Mouse (Mus musculus) natural killer cell, adult 2 months (primary cell): ENCODE data around the gene Slc12a9.

ENCODE experiments used
- DNase-seq, 2 experiments: peaks; one replicate each; pipeline ENCODE4 v3.0.0; 2022; ENCODE audit warnings: low spot score in 2 of 2

Gene Slc12a9

DNA sequence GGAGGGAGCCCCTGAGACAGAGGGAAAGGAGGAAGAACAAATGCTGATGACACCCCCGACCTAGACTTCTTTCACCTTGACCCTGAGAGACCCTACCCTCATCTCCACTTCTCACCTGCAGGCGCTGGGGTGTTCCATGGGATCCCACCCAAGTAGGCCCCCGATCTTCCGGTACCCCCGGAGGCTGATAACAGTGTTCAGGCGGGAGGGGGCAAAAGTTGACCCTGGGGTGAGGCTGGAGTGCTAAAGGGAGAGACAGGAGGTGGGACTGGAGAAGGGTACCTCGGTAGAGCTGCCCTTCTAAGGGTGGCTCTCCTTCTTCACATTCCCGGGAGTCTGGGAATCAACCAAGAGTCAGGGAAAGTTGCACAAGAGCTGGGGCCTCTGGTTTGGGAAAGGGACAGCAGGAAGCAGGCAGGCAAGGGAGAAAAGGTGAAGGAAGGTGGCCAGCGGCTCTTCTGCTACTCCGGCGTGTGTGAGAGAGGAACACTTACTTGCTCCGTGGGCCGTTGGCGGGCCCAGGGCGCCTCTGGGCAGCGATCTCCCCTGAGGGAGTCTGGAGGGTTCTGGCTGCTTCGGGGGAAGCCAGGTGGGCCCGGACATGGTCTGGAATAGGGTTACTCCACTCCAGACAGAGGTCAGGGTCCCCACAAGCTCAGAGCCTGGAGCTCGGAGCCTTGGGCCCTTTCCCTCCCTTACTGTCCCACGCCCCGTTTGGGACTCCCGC is 19.8 kb downstream of the Slc12a9 start:
- no peak for DNase-seq

DNA sequence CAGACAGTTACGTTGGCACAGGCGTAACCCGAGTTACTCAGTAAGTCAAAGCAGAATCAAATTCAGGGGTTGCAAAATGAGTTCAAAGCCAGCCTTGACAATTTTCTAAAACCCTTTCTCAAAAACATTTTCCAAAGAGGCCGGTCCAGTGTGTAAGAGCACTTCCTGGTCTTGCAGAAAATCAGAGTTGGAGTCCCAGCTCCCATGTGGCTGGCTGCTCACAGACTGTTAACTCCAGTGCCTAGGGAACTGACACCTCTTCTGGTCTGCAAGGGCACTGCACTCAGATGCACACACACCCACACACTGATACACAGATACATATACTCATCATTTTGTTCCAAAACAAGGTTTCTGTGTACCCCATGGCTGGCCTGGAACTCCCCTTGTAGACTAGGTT is 25.0 kb downstream of the Slc12a9 start:
- DNase-seq = no peak

DNA sequence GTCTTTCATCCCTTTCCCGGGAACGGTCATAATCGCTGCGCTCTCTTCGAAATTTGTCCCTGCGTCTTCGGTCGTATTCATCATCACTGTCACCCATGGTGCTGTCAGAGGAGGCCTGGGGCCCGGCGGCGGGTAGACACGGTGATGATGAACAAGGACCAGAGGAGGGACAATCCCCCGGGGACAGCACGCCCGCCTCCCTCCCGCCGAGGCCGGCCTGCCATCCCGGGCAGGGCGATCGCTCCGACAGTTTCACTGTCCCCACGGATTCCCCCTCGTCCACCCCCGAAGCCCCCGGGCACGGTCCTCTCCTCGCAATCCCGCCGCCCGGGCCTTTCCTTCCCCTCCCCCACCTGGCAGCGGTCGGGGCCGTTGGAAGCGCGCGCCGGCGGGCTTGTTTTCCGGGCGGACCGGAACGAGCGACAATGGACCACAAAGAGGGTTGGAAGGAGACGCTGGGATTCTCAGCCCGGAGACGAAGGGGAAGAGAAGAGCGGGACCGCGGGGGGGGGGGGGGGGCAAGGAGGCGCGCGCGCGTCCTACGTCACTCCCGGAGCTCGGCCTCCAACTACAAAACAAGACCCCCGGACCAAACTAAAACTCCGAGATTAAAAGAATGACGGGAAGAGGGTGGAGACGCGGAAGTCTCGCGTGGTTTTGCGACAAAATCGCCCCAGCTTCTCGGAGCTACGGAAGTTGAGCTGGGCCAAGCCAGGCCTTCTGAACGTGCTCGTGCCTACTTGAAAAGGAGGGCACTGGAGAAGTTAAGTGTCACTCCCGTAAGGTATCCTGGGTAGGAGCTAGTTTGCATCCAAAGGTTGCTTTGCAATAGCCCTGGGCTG is 26.1 kb downstream of the Slc12a9 start, which contains the start of gene Srrt:
Gene Srrt (minus strand): TSS at position 604 of the 842 bp plus-strand sequence.
- peak; percentile 82 to 88 for DNase-seq

DNA sequence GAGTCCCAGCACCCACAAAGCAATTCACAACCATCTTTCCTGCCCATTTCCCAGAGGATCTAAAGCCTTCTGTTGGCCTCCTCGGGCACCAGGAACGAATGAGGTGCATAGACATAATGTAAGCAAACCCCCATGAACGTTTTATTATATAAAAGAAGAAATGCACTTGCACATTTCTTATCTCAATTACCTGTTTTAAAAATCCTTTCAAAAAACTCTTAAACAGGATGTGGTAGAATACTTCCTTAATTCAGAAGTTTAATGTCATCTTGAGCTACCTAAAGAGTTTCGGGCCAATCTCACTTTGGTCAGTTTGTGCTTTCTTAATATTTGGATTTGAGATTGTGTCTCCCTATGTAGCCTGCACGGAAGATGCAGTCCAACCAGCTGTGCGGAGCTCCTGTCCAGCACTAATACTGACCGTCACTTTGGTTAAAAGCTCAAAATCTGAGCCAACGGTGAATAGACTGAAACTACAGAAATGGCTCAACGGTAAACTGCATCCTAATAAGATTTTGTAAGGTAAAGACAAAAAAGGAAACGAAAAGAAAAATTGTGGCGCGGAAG is 26.9 kb downstream of the Slc12a9 start:
- DNase-seq = no peak

DNA sequence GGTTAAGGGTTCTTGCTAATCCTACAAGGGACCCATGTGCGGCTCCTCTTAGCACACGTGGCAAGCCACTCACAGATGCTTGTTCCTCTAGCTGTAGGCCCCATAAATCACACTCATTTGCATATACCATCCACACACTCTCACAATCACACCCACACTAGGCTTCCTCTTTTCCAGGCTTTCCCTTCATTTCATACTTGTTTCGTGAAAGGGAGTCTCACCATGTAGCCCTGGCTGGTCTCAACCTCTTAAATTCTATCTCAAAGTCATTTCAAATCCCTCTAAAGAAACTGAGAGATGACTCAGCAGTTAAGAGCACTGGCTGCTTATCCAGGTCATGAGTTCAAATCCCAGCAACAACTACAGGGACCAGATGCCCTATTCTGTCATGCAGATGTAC is 27.6 kb downstream of the Slc12a9 start:
- no peak for DNase-seq

DNA sequence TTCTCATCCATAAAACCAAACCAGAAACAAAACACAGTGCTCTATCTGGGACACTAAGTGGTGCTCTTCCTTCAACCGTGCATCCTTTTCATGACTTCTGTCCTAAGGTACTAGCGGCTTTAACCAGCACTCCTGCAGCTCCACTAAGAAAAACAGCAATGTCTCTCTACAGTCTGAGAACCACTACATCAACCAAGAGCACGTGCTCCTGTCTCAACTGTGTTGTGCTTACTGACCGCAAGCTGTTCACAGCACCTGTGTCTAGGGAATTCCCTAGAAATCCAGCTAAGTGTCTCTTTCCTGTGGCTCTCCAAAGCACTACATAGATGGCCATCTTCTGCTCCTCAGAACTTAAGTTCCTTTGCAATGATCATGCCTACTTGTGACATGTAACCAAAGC is 28.6 kb downstream of the Slc12a9 start:
- DNase-seq = no peak

DNA sequence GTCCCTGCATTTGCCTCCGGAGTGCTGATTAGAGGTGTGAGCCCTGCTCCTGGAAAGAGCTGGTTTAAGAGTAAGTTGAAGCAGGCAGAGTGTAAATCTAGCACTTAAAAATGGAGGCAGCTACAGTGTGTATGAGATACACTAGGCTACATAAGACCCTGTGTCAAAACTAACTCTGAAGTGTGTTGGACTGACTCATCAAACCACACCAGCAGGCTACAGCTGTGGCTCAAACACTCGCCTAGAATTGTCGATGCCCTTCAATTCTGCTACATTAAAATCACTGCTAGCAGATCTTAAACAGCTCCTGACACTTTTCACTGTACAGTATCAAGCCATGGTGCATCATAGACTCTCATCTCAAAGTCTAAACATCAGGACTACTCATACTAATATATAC is 29.2 kb downstream of the Slc12a9 start:
- DNase-seq = no peak

DNA sequence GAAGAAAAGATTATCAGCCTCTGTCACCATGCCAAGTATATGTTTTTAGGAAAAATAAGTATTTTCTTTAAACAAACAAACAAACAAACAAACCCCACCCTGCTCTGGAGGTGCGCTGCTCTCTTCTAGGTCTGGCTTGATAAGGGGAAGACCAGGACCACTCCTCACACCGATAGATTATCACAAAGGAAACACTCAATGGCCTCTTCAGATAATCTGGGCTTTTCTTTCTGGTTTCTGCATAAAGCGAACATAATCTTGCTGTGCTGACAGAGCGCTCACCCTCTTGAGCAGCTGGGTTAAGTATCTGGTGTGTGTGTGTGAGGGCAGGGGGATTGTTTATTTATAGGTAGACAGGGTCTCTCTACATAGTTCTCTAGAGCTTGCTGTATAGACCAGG is 29.8 kb downstream of the Slc12a9 start:
- no peak for DNase-seq

DNA sequence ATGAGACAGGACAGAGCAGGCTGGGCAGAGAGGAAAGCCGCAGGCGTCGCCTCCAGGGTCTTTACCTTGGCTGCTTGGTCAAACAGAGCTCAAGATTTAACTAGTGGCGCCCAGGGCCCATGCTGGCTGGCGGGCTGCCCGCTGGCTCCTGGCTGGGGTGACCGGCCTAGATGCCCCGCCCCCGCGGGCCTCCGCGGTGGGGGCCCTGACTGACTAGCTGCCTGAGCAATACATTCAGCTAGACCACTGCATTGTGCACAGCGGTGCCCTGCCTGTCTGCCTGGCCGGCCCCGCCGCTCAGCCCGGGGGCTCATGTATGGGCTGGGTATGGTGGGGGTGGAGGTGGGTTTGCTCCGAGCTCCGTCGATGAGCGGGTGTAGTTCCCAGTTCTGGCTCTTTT is 32.1 kb downstream of the Slc12a9 start:
- DNase-seq = no peak

DNA sequence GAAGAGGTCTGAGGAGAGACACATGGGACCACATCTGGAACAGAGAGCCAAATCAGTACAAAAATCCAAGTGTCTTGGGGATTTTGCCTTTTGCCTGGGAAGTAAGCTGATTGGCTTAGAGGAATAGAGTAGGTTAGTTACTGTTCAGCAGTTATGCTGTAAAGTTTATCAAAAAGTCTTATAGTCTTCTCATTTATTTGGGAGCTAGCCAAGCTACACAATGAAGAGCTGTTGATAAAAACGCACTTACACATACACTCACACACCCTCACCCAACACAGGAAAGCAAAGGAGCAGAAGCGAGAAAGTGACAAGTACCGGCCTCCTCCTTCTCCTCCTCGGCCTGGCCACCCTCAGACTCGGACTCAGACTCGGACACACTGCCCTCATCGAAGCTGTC is 34.2 kb downstream of the Slc12a9 start:
- no peak for DNase-seq

DNA sequence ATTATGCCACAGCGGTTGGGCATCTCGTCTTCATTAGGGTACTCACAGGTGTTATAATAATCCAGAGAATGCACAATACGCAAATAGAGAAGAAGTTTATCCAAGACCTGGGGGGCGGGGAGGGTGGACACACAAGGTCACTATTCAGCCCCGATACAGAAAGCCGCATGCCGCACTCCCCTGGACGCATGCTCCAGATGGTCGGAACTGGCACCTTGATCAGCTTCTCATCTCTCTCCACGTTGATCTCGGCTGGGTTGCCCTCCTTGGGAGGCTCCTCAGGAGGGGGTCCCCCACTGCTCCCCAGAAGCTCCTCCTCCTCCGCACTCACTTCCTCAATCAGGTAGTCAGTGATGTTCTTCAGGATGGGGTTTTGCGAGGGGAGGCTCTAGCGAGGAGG is 36.3 kb downstream of the Slc12a9 start:
- no peak for DNase-seq

DNA sequence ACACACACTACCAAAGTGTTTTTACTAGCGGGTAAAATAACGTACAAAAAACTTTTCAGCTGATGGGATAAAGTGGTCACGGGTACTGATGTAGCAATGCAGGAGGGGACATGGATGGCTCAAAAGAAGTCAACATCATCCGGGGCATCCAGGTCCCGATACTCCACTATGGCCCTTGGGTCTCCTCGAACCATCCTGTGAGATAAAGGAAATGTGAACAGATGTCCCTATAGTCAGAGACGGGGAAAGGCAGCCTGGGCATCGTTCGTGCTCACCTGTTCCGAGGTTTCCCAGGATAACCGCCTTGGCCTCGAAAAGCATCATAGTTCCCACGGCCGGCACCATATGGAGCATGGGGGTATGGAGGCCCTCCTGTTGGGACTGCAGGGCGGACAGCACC is 37.7 kb downstream of the Slc12a9 start:
- DNase-seq = no peak

DNA sequence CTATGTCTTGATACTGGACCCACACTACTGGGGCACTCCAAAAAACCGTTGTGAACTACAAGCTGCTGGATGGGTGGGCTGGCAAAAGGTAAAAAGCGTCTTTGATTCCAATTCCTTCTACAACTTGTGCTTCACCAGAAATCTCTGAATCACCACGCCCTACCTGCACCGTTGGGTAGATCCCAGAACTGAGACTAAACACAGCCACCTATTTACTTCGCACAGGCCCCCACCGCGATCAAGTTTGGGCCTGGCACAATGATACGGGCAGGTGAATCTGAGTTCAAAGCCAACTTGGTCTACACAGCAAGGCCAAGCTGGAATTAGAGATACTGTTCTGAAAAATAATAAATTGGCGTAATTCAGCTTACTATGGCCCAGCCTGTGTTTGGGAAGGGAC is 38.1 kb downstream of the Slc12a9 start:
- DNase-seq = no peak

DNA sequence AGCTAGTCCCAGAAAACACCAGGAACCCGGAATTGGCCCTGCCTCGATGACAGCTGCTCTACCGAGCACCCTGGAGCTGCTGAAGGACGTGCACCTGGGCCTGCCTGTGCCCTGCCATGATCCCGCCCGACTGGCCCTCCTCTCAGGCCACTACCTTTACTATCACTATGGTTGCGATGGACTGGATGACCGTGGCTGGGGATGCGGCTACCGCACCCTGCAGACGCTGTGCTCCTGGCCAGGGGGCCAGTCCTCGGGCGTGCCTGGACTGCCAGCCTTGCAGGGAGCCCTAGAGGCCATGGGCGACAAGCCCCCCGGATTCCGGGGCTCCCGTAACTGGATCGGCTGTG is 38.7 kb downstream of the Slc12a9 start:
- no peak for DNase-seq

DNA sequence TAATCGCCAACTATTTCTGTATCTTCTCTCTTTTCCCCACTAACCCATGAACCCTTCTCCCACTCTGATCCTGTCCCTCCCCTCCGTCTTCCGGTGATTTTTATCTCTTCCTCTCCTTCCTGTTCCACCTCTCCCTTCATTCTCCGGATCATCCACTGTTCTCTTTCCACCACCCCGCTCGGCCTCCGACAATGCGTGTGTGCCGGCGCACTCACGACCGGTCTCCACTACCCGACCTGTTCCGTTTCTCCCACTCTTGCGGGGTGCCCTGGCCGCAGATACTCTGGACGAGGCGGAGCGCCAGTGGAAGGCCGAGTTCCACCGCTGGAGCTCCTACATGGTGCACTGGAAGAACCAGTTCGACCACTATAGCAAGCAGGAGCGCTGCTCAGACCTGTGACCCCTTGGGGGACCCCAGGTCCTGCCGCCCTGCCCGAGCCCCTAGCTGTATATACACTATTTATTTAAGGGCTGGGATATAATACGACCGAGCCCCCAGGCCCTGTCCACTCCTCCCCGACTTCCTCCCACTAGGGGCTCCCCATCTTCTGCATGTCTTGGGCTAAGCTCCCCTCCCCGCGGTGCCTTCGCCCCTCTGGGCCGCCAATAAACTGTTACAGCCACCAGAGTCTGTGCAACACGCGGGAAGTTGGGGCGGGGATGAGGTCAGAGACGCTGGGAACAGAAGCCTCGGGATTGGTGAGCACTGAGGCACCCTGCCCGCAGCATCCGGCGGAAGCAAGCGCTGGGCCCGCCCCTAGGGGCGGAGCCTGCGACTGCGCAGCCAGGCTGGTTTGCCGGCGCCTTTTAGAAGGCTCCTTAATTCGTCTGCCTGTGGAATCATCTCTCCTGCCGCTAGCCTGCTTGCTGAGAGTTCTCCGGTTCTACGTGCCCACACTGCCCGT is 39.3 kb downstream of the Slc12a9 start, which contains the start of gene Ufsp1:
Gene Ufsp1 (plus strand): TSS at position 791 of the 905 bp plus-strand sequence.
- peak; percentile 84 to 90 for DNase-seq

DNA sequence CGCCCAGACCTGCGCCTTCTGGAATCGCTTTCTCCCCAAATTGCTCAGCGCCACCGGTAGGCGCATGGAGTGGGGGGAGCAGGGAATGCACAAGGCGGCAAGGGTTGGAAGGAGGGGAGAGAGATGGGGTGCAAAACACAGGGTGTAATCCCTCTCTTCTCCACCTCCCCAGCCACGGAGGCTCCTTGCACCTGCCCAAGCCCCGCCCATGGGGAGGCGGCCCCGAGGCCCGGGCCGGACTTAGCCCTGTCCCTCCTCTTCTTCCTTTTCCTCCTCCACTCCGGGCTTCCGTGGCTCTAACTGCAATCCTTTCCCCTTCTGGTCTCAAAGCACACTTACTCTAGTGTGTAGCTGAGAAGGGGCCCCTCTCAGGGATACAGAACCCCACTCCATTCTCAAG is 40.1 kb downstream of the Slc12a9 start:
- DNase-seq = peak in 1 of 2 experiments; percentile 45

DNA sequence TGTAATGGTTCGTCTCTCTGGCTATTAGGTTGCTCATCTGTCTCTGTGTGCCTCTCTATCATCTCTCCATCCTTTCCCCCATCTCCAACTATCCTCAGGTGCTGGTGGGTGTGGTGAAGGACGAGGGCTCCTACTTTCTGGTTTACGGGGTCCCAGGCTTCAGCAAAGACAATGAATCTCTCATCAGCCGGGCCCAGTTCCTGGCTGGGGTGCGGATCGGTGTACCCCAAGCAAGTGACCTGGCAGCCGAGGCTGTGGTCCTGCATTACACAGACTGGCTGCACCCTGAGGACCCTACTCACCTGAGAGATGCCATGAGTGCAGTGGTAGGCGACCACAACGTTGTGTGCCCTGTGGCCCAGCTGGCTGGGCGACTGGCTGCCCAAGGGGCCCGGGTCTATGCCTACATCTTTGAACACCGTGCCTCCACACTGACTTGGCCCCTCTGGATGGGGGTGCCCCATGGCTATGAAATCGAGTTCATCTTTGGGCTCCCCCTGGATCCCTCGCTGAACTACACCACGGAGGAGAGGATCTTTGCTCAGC is 41.9 kb downstream of the Slc12a9 start:
- no peak for DNase-seq

DNA sequence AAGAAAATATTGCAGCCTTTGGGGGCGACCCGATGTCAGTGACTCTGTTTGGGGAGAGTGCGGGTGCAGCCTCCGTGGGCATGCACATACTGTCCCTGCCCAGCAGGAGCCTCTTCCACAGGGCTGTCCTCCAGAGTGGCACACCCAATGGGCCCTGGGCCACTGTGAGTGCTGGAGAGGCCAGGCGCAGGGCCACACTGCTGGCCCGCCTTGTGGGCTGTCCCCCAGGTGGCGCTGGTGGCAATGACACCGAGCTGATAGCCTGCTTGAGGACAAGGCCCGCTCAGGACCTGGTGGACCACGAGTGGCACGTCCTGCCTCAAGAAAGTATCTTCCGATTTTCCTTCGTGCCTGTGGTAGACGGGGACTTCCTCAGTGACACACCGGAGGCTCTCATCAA is 42.7 kb downstream of the Slc12a9 start:
- peak; percentile 48 to 63 for DNase-seq

DNA sequence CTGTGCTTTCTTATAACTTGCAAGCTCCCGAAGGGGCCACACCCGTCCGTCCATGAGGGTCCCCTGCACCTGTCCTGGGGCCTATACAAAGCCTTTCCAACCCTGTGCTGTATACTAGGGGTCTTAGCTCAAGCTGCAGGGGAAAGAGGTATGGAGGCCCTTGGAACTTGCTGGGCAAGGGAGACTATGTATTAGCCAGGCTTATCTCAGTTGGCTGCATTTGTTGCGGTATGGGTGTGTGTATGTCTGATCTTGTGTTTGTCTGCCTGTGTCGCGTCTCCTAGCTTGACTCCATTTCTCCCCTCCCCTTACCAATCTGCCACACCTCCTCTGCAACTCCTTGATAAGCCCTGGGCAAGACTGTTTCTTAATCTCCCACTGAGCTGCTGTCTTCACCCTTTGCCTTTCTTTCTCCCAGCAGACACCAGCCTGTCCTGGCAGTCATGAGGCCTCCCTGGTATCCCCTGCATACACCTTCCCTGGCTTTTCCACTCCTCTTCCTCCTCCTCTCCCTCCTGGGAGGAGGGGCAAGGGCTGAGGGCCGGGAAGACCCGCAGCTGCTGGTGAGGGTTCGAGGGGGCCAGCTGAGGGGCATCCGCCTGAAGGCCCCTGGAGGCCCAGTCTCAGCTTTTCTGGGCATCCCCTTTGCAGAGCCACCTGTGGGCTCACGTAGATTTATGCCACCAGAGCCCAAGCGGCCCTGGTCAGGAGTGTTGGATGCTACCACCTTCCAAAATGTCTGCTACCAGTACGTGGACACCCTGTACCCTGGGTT is 43.6 kb downstream of the Slc12a9 start:
- no peak for DNase-seq

DNA sequence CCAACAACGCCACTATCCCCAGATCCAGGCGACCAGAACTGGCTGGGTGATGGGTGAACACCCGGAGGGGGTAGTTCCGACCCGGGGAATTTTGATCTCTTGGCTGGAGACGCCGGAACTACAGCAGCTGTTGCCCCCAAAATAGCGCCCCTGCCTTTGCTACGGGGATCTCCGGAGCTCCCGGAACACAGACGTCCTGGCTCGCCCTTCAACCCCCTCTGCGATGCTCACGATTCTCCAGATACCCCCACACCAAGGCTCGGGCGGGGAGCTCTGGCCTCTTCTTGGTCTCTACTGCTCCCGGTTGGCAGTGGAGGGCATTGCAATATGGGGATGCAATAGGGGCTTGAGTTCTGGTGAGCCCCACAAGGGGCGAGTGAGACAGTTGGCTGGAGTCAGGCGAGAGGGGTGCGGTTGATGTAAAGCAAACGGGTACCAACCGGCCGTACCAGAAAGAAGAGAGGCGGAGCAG is 44.4 kb downstream of the Slc12a9 start:
- DNase-seq = peak in 1 of 2 experiments; percentile 39
